Mouse (Mus musculus) CH12.LX (cell line): ENCODE measurements at regions not wholly inside any gene's neighbourhood (a gene's known extent, or its start where the extent isn't known, plus 50 kb on each side); places are given as distances from the start of the nearest gene placed in this dataset.

Experiments
- DNase-seq: peaks from one replicate; pipeline ENCODE4 v3.0.0-alpha.2; 2013; ENCODE audit errors: extremely low read depth
- H3K27ac ChIP-seq: 2 replicates; pipeline ENCODE4 v1.5.1; 2012; ENCODE audit warnings: low read depth, mild to moderate bottlenecking, control low read depth, moderate library complexity; ENCODE audit not compliant: insufficient read depth
- H3K27me3 ChIP-seq: replicated peaks from 2 replicates; pipeline ENCODE3; 2012; ENCODE audit warnings: inconsistent platforms
- H3K36me3 ChIP-seq, 2 experiments: replicated peaks in 1 of 2; 2 replicates each; pipeline versions ENCODE3 to v1.6.1; 2012; ENCODE audit warnings: inconsistent platforms in 1 of 2, low read length in 1 of 2, mild to moderate bottlenecking in 1 of 2, mixed read lengths in 1 of 2, moderate library complexity in 1 of 2; ENCODE audit not compliant: control insufficient read depth in 1 of 2, insufficient read depth in 1 of 2
- H3K4me1 ChIP-seq, 2 experiments: 2 replicates each; pipeline ENCODE4 v1.6.1; 2012; ENCODE audit warnings: inconsistent platforms in 1 of 2, moderate library complexity in 1 of 2; ENCODE audit not compliant: insufficient read depth in 2 of 2, control insufficient read depth in 1 of 2
- H3K4me2 ChIP-seq: 2 replicates; pipeline ENCODE4 v1.6.1; 2012; ENCODE audit warnings: low read depth, mild to moderate bottlenecking, control low read depth; ENCODE audit not compliant: poor library complexity, insufficient read depth, severe bottlenecking
- H3K4me3 ChIP-seq, 3 experiments: fragments of 150-350 bp in 1 of 3; sonication (generic) in 1 of 3; replicated peaks in 1 of 3; 2 replicates each; pipeline versions ENCODE3 to v1.5.1; 2011 to 2012; ENCODE audit warnings: low read depth in 2 of 3, low read length in 2 of 3, mild to moderate bottlenecking in 2 of 3, moderate library complexity in 2 of 3, control low read depth in 1 of 3, improper control_type of control experiment in 1 of 3, inconsistent platforms in 1 of 3, mixed read lengths in 1 of 3; ENCODE audit not compliant: poor library complexity in 1 of 3
- H3K79me2 ChIP-seq: replicated peaks from 2 replicates; pipeline ENCODE4 v1.6.1; 2012; ENCODE audit warnings: mild to moderate bottlenecking, moderate library complexity; ENCODE audit not compliant: control insufficient read depth, poor library complexity, insufficient read depth, severe bottlenecking; ENCODE audit errors: extremely low read depth
- H3K9ac ChIP-seq: 2 replicates; pipeline ENCODE4 v1.6.1; 2012; ENCODE audit warnings: low read depth, mild to moderate bottlenecking, control low read depth, moderate library complexity; ENCODE audit not compliant: insufficient read depth
- H3K9me3 ChIP-seq: replicated peaks from 2 replicates; pipeline ENCODE3; 2012; ENCODE audit warnings: low read length, inconsistent platforms, mixed read lengths
- BHLHE40 ChIP-seq: IDR thresholded peaks from 2 replicates; pipeline ENCODE4 v1.6.1; 2011; ENCODE audit warnings: mild to moderate bottlenecking, low read depth, low read length, improper control_type of control experiment
- CHD1 ChIP-seq: IDR thresholded peaks from 2 replicates; pipeline ENCODE4 v1.6.1; 2012; ENCODE audit warnings: low read depth, low read length, improper control_type of control experiment, inconsistent platforms
- EP300 ChIP-seq: IDR thresholded peaks from 2 replicates; pipeline ENCODE4 v1.6.1; 2011; ENCODE audit warnings: low read length, improper control_type of control experiment
- HCFC1 ChIP-seq: IDR thresholded peaks from 2 replicates; pipeline ENCODE4 v1.6.1; 2012; ENCODE audit warnings: low read depth, mild to moderate bottlenecking, inconsistent platforms, low read length, improper control_type of control experiment
- KAT2A ChIP-seq: IDR thresholded peaks from 2 replicates; pipeline ENCODE4 v1.6.1; 2012; ENCODE audit warnings: low read length, improper control_type of control experiment, inconsistent platforms; ENCODE audit not compliant: insufficient replicate concordance
- MAFK ChIP-seq: IDR thresholded peaks from 2 replicates; pipeline ENCODE4 v1.6.1; 2011; ENCODE audit warnings: low read length, improper control_type of control experiment; ENCODE audit not compliant: insufficient replicate concordance
- NRF1 ChIP-seq: IDR thresholded peaks from 2 replicates; pipeline ENCODE4 v1.6.1; 2014; ENCODE audit warnings: low read depth, mild to moderate bottlenecking, inconsistent platforms, low read length, improper control_type of control experiment, moderate library complexity
- RAD21 ChIP-seq: IDR thresholded peaks from 2 replicates; pipeline ENCODE4 v1.6.1; 2011; ENCODE audit warnings: low read depth, mild to moderate bottlenecking, low read length, improper control_type of control experiment, moderate library complexity
- USF1 ChIP-seq: IDR thresholded peaks from 2 replicates; pipeline ENCODE4 v1.6.1; 2014; ENCODE audit warnings: low read depth, mild to moderate bottlenecking, inconsistent platforms, low read length, improper control_type of control experiment
- ZMIZ1 ChIP-seq: IDR thresholded peaks from 2 replicates; pipeline ENCODE4 v1.6.1; 2012; ENCODE audit warnings: low read depth, mild to moderate bottlenecking, inconsistent platforms, low read length, improper control_type of control experiment
- ZNF384 ChIP-seq: IDR thresholded peaks from 2 replicates; pipeline ENCODE4 v1.6.1; 2012; ENCODE audit warnings: low read depth, low read length, improper control_type of control experiment, inconsistent platforms
- dilution Hi-C: fragments of 300-500 bp; cut with MboI; formaldehyde crosslinking; loops from 2 replicates; pipeline ENCODE4 v1.14.3; 2020; ENCODE audit warnings: low sequenced_read_pairs; ENCODE audit not compliant: extremely low pct_unique_long_range_greater_than_20kb, extremely low pct_ligation_motif_present
- in situ Hi-C: fragments of 300-500 bp; cut with MboI; formaldehyde crosslinking; loops from 3 replicates; pipeline ENCODE4 v1.14.3; 2019; ENCODE audit warnings: low sequenced_read_pairs, low pct_ligation_motif_present, low pct_unique_long_range_greater_than_20kb, mixed read lengths

GRCm38 (mm10) chr1:90281255-90281654 is 77.5 kb downstream of the Ackr3 start:
- DNase-seq: no peak

GRCm38 (mm10) chr1:90281956-90282355 is 78.2 kb downstream of the Ackr3 start:
- in situ Hi-C loops: no loop called here
- Histone ChIP-seq H3K4me1 (0 out of 4 replicates have a peak, but pooled peaks cover 0 to 2% of the 10 kb centered on the region in 2 experiments), H3K27ac (no peak overlapping the region)

More at GRCm38 (mm10) chr1:90281255-90281654, 77.5 kb downstream of the Ackr3 start:
- H3K4me3 ChIP-seq: no peak overlapping the region
- H3K9ac ChIP-seq: no peak overlapping the region
- no peaks in the 10 kb centered on the region for H3K27me3 ChIP-seq
- TF ChIP-seq BHLHE40: no peak
- no peak for TF ChIP-seq ZNF384
- TF ChIP-seq, all 38 proteins: peak for 0
- in situ Hi-C loops: no loop called here
- H3K79me2 ChIP-seq: no peaks in the 10 kb centered on the region
- no peaks in the 10 kb centered on the region for H3K36me3 ChIP-seq
- H3K9me3 ChIP-seq: peaks cover 3% of the 10 kb centered on the region
- H3K27ac ChIP-seq: no peak overlapping the region
- 0 out of 4 replicates have a peak, but pooled peaks cover 0 to 2% of the 10 kb centered on the region in 2 experiments for H3K4me1 ChIP-seq
- no peak overlapping the region for H3K4me2 ChIP-seq
- dilution Hi-C loops: no loop called here

GRCm38 (mm10) chr1:90282367-90282766 is 78.6 kb downstream of the Ackr3 start:
- H3K27ac ChIP-seq: no peak overlapping the region
- dilution Hi-C loops: no loop called here

More at GRCm38 (mm10) chr1:90281956-90282355, 78.2 kb downstream of the Ackr3 start:
- Histone ChIP-seq H3K4me2 (no peak overlapping the region), H3K79me2 (no peaks in the 10 kb centered on the region), H3K4me3 (no peak overlapping the region), H3K36me3 (no peaks in the 10 kb centered on the region), H3K9me3 (peaks cover 3% of the 10 kb centered on the region), H3K9ac (no peak overlapping the region), H3K27me3 (no peaks in the 10 kb centered on the region)
- dilution Hi-C loops: no loop called here
- TF ChIP-seq ZMIZ1 (no peak), MAFK (no peak), USF1 (no peak)
- DNase-seq: no peak

More at GRCm38 (mm10) chr1:90282367-90282766, 78.6 kb downstream of the Ackr3 start:
- no peak for TF ChIP-seq EP300
- TF ChIP-seq NRF1: no peak
- TF ChIP-seq HCFC1: no peak
- no peak for TF ChIP-seq CHD1
- TF ChIP-seq KAT2A: no peak
- no peak for TF ChIP-seq ZMIZ1
- TF ChIP-seq RAD21: no peak
- no peaks in the 10 kb centered on the region for H3K36me3 ChIP-seq
- H3K4me3 ChIP-seq: no peak overlapping the region
- DNase-seq: no peak
- peaks cover 3% of the 10 kb centered on the region for H3K9me3 ChIP-seq
- no peaks in the 10 kb centered on the region for H3K27me3 ChIP-seq
- H3K9ac ChIP-seq: no peak overlapping the region
- in situ Hi-C loops: no loop called here
- H3K4me2 ChIP-seq: no peak overlapping the region
- no peaks in the 10 kb centered on the region for H3K79me2 ChIP-seq
- H3K4me1 ChIP-seq: peaks cover 0 to 3% of the 10 kb centered on the region in 2 experiments; a peak in 2 of 4 replicates
